Mouse (Mus musculus) bone marrow macrophage, adult 2 months (primary cell): ENCODE results near the gene Wdr86. TPM values are rescaled to one million over a fixed set of nuclear protein-coding genes. Genes with fewer than 3 reads are reported as not detected.

ENCODE experiments used
- H3K27ac ChIP-seq: 2 replicates; pipeline ENCODE4 v1.5.1; 2012; ENCODE audit warnings: low read depth, low read length; ENCODE audit not compliant: insufficient read depth
- H3K4me1 ChIP-seq: 2 replicates; pipeline ENCODE4 v1.6.1; 2012; ENCODE audit warnings: low read length; ENCODE audit not compliant: control insufficient read depth, insufficient read depth
- H3K4me3 ChIP-seq: 2 replicates; pipeline ENCODE4 v1.5.1; 2012; ENCODE audit warnings: mild to moderate bottlenecking, low read length, moderate library complexity; ENCODE audit not compliant: insufficient read depth
- CTCF ChIP-seq: IDR thresholded peaks from 2 replicates; pipeline ENCODE4 v1.5.1; 2012; ENCODE audit warnings: low read depth, mild to moderate bottlenecking, low read length, moderate library complexity
- POLR2A ChIP-seq: IDR thresholded peaks from 2 replicates; pipeline ENCODE4 v1.6.1; 2012; ENCODE audit warnings: mild to moderate bottlenecking, low read depth, low read length, borderline replicate concordance
- polyA plus RNA-seq: library from polyadenylated mRNA; stranded (reverse); fragments of >200 nt; gene quantifications from 2 replicates; pipeline ENCODE4 v1.2.4, GENCODE M21; 2012; ENCODE audit not compliant: missing spikeins, insufficient read depth, insufficient read length

Wdr86 gene
- polyA plus RNA-seq, 1 experiment, result not detected

GRCm38 (mm10) chr5:24751305-24752174, 21.0 kb upstream of the Wdr86 start:
- H3K4me3 ChIP-seq, result peak overlapping the region; percentile 92
- TF ChIP-seq POLR2A (no peak), CTCF (no peak)
- peaks cover 11% of the 10 kb centered on the region for H3K4me1 ChIP-seq
- H3K27ac ChIP-seq, result peak overlapping the region; percentile 61

GRCm38 (mm10) chr5:24750321-24751304, 20.1 kb upstream of the Wdr86 start:
- Histone ChIP-seq H3K4me3 (peak overlapping the region; percentile 92), H3K27ac (peak overlapping the region; percentile 78), H3K4me1 (peaks cover 11% of the 10 kb centered on the region)
- TF ChIP-seq POLR2A (no peak; the same call in 1 of the 2 replicates), CTCF (peak; percentile 61)

- TF ChIP-seq POLR2A (no peak), CTCF (no peak)
- Histone ChIP-seq H3K4me1 (peaks cover 11% of the 10 kb centered on the region), H3K27ac (no peak overlapping the region), H3K4me3 (no peak overlapping the region)
Measured at GRCm38 (mm10) chr5:24749731-24750130, 19.2 kb upstream of the Wdr86 start.

- Histone ChIP-seq H3K4me3 (no peak overlapping the region), H3K27ac (no peak overlapping the region), H3K4me1 (peaks cover 11% of the 10 kb centered on the region)
- no peak for TF ChIP-seq CTCF
- no peak for TF ChIP-seq POLR2A
Measured at GRCm38 (mm10) chr5:24747533-24747932, 17.0 kb upstream of the Wdr86 start.

DNA sequence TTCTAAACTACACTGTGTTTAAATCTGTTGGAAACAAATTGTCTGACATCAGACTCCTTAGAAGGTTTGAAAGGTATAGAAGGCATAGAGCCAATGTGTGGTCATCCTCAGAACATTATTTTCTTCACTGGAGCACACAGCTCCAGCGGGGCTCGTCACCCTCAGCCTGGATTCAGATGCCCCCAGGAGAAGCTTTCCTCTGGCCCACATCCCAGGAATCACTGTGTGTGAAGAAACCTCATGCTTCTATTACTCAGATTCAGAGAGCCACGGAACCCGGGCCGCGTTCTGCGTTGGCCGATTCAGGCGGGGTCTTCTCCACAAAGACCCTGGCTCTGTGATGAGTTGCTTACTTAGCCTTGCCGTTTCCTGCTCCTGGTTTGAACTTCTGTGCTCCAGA, 13.4 kb upstream of the Wdr86 start:
- H3K27ac ChIP-seq, result no peak overlapping the region
- H3K4me1 ChIP-seq, result peaks cover 6% of the 10 kb centered on the region
- TF ChIP-seq CTCF, result no peak
- no peak for TF ChIP-seq POLR2A
- no peak overlapping the region for H3K4me3 ChIP-seq

DNA sequence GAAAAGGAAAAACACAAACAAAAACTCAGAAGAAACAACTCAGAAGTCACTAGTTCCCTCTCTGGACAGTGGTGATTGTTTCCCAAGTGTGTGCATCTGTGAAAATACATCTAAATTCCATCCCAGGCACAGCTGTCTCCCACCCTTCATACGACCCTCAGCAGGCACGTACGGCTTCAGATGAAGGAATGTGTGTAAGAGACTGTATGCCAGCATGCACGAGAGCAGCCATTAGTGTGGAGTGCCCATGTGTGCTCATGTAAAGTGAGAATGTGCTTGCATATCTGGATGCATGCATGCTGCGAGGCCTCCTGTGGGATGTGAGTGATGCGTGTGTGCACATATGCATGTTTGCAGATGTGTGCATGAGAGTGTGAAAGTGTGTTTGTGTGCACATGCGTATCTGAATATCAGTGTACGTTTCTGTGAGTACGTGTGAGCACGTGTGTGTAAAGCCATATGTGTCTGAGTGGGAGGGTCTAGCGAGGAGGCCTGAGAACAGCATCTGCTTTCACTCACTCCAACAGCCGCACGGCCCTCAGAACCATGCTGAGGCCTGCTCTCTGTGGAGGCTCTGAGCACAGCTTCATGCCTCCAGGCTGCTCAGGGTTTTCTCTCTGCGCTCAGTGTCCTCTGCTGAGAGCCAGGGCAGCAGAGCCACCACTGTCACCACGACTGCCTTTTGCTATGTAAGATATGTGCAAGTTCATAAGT, 10.8 kb upstream of the Wdr86 start:
- peaks cover 9% of the 10 kb centered on the region for H3K4me1 ChIP-seq
- TF ChIP-seq POLR2A (no peak), CTCF (no peak)
- no peak overlapping the region for H3K27ac ChIP-seq
- no peak overlapping the region for H3K4me3 ChIP-seq

DNA sequence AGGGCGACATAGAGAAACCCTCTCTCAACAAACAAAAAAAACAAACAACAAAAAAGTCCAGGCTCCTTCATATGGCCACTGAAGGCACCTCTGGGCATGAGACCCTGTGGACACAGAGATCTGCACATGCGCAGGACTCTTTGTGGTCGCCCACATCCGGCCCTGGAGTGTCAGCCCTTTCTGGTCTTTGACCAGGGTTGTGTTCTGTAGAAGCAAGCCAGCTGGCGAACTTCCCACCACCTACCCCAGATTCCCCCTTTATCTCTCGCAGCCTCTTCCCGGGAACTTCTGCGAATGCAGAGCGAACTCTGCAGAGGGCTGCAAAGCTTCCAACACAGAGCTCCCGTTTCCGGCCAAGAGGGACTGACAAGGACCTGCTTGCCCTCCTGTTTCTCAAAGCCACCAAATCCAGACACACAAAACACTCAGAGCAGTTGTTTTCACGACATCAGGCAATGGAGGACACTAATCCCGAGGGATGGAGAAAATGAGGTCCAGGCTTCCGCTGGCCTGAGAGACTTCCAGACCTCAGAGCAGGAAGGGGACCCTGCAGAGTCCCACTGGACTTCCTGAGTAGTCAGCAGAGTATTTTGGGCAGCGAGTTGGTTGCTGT, 8.7 kb upstream of the Wdr86 start:
- Histone ChIP-seq H3K4me3 (no peak overlapping the region), H3K27ac (no peak overlapping the region)
- TF ChIP-seq CTCF (no peak), POLR2A (no peak)

GRCm38 (mm10) chr5:24738517-24738916, 8.0 kb upstream of the Wdr86 start:
- Histone ChIP-seq H3K4me1 (peaks cover 9% of the 10 kb centered on the region), H3K4me3 (no peak overlapping the region), H3K27ac (no peak overlapping the region)
- TF ChIP-seq CTCF (no peak), POLR2A (no peak)

More for the DNA sequence above, 8.7 kb upstream of the Wdr86 start:
- peaks cover 9% of the 10 kb centered on the region for H3K4me1 ChIP-seq

GRCm38 (mm10) chr5:24737595-24737994, 7.1 kb upstream of the Wdr86 start:
- TF ChIP-seq CTCF (no peak), POLR2A (no peak)
- no peak overlapping the region for H3K4me3 ChIP-seq
- H3K27ac ChIP-seq, result no peak overlapping the region
- H3K4me1 ChIP-seq, result peaks cover 9% of the 10 kb centered on the region
